Mouse (Mus musculus): Measurements from ENCODE around the gene Nap1l5.

DNA sequence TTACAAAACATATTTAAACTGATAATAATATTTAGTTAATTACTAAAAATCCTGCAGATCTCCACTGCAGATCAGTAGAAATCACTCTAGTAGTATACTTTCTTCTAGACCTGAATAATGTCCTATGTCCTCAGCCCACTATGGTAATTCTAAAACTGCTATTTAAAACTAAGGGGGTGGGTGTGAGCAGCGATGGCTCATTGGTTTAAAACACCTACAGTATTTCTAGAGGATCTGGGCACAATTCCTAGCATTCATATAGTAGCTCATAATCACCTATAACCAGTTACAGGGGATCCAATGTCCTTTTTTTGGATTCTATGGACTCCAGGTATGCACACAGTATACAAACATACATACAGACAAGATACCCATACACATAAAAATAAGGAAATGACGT, 39.4 kb upstream of the Nap1l5 start:
- TF ChIP-seq POLR2A (IDR thresholded peaks at IDR 0.05; ENCODE audit: low read depth, low read length) = no peak
- TF ChIP-seq CTCF (IDR thresholded peaks at IDR 0.05; ENCODE audit: extremely low read depth, insufficient read depth, insufficient read length, insufficient replicate concordance) = no peak
